Mouse (Mus musculus) ES-E14 (cell line): ENCODE data around the gene Bcl6b.

Experiments used
- HCFC1 ChIP-seq: IDR thresholded peaks from 2 replicates; pipeline ENCODE4 v1.6.1; 2012; ENCODE audit warnings: low read length, inconsistent platforms, borderline replicate concordance; ENCODE audit not compliant: insufficient read depth
- MAFK ChIP-seq: IDR thresholded peaks from 2 replicates; pipeline ENCODE4 v1.6.1; 2014; ENCODE audit warnings: mild to moderate bottlenecking, low read depth, low read length, inconsistent platforms; ENCODE audit not compliant: insufficient read depth

DNA sequence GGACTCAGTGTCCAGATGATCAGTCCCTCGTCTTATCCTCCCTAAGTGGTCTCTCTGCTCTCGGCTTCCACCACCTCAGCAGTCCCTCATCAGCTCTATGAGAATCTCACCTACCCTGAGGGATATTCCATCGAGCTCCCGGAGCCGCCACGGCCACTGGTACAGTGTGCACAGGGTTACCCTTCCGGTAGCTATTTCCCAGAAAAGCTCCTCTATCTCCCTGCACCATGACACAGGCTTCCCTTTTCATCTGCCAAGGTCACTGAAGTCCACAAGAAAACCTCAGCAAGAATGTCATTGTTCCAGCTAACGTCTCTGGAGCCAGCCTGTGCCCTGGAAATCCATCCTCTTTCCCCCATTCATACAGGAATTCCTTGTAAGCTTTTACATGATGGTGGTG, 22.3 kb upstream of the Bcl6b start:
- no peak for TF ChIP-seq MAFK
- no peak for TF ChIP-seq HCFC1
